Mouse (Mus musculus) olfactory bulb, adult 2 months (tissue): ENCODE data around the gene Thada. TPM values are rescaled to one million over a fixed set of nuclear protein-coding genes. Genes with fewer than 3 reads are reported as not detected.
A peak's percentile ranks its signal among the peaks of the same experiment; 100 is the strongest.

Experiments
- H3K27ac ChIP-seq: fragments of 200-500 bp; 2 replicates; pipeline ENCODE4 v1.5.1; 2012; ENCODE audit warnings: low read depth, low read length; ENCODE audit not compliant: insufficient read depth
- H3K4me1 ChIP-seq: fragments of 200-500 bp; 2 replicates; pipeline ENCODE4 v1.6.1; 2012; ENCODE audit warnings: low read length; ENCODE audit not compliant: control insufficient read depth, insufficient read depth
- H3K4me3 ChIP-seq: fragments of 200-500 bp; 2 replicates; pipeline ENCODE4 v1.5.1; 2012; ENCODE audit warnings: mild to moderate bottlenecking, low read depth, low read length, moderate library complexity; ENCODE audit not compliant: insufficient read depth
- CTCF ChIP-seq: fragments of 200-500 bp; IDR thresholded peaks from 2 replicates; pipeline ENCODE4 v1.5.1; 2012; ENCODE audit warnings: low read depth, mild to moderate bottlenecking, low read length, moderate library complexity; ENCODE audit not compliant: insufficient read depth
- POLR2A ChIP-seq: fragments of 200-500 bp; IDR thresholded peaks from 2 replicates; pipeline ENCODE4 v1.6.1; 2012; ENCODE audit warnings: mild to moderate bottlenecking, low read depth, low read length, moderate library complexity; ENCODE audit not compliant: insufficient read depth
- WGBS: fragments of 180-500 bp; shearing (Covaris S2); methylation state at CpG from one replicate; pipeline ENCODE4 v1.1.7; 2018; 5-methylcytosine and 5-hydroxymethylcytosine counted together
- polyA plus RNA-seq: library from polyadenylated mRNA; stranded (reverse); fragments of >200 nt; gene quantifications from 2 replicates; pipeline ENCODE4 v1.2.4, GENCODE M21; 2012; ENCODE audit warnings: low replicate concordance; ENCODE audit not compliant: missing spikeins, insufficient read depth, insufficient read length

Thada gene
- polyA plus RNA-seq, 1 experiment: not detected

GRCm38 (mm10) chr17:84368213-84369014, 97.6 kb downstream of the Thada start:
- no peak for TF ChIP-seq POLR2A
- WGBS: 83% methylated on average over 11 of the region's 11 CpGs
- peaks cover 9% of the 10 kb centered on the region for H3K4me1 ChIP-seq
- no peak overlapping the region for H3K4me3 ChIP-seq
- H3K27ac ChIP-seq: no peak overlapping the region

- no peak overlapping the region for H3K27ac ChIP-seq
- WGBS: 61% methylated on average over 3 of the region's 3 CpGs
- peaks cover 9% of the 10 kb centered on the region for H3K4me1 ChIP-seq
- no peak overlapping the region for H3K4me3 ChIP-seq
- TF ChIP-seq CTCF: no peak
- no peak for TF ChIP-seq POLR2A
Measured at GRCm38 (mm10) chr17:84367663-84368062, 98.3 kb downstream of the Thada start.

- 27% methylated on average over 6 of the region's 6 CpGs for WGBS
- TF ChIP-seq POLR2A: no peak
- no peak for TF ChIP-seq CTCF
- peaks cover 7% of the 10 kb centered on the region for H3K4me1 ChIP-seq
- H3K4me3 ChIP-seq: no peak overlapping the region
- peak overlapping the region; percentile 55; the same call in 1 of the 2 replicates for H3K27ac ChIP-seq
Measured at GRCm38 (mm10) chr17:84365791-84366301, 100.2 kb downstream of the Thada start.

GRCm38 (mm10) chr17:84365006-84365716, 100.8 kb downstream of the Thada start:
- Histone ChIP-seq H3K4me1 (peaks cover 7% of the 10 kb centered on the region), H3K27ac (peak overlapping the region; percentile 55; the same call in 1 of the 2 replicates), H3K4me3 (no peak overlapping the region)
- no peak for TF ChIP-seq POLR2A
- TF ChIP-seq CTCF: no peak
- 57% methylated on average over 9 of the region's 9 CpGs for WGBS

- Histone ChIP-seq H3K4me1 (peaks cover 7% of the 10 kb centered on the region), H3K4me3 (no peak overlapping the region), H3K27ac (no peak overlapping the region)
- TF ChIP-seq CTCF (no peak), POLR2A (no peak)
- WGBS: 69% methylated on average over 2 of the region's 2 CpGs
Measured at GRCm38 (mm10) chr17:84363444-84363843, 102.6 kb downstream of the Thada start.

GRCm38 (mm10) chr17:84362581-84363286, 103.3 kb downstream of the Thada start:
- 79% methylated on average over 13 of the region's 13 CpGs for WGBS
- peaks cover 7% of the 10 kb centered on the region for H3K4me1 ChIP-seq
- H3K4me3 ChIP-seq: no peak overlapping the region
- no peak for TF ChIP-seq POLR2A
- no peak for TF ChIP-seq CTCF
- no peak overlapping the region for H3K27ac ChIP-seq

- no peak overlapping the region for H3K4me3 ChIP-seq
- no peak overlapping the region for H3K27ac ChIP-seq
- peaks cover 9% of the 10 kb centered on the region for H3K4me1 ChIP-seq
- TF ChIP-seq CTCF: no peak
- TF ChIP-seq POLR2A: no peak
- 82% methylated on average over 1 of the region's 1 CpGs for WGBS
Measured at GRCm38 (mm10) chr17:84361006-84361405, 105.0 kb downstream of the Thada start.

- no peak overlapping the region for H3K4me3 ChIP-seq
- TF ChIP-seq CTCF: no peak
- no peak for TF ChIP-seq POLR2A
- H3K27ac ChIP-seq: no peak overlapping the region
- 0 out of 2 replicates have a peak, but pooled peaks cover 2% of the 10 kb centered on the region for H3K4me1 ChIP-seq
- 91% methylated on average over 7 of the region's 7 CpGs for WGBS
Measured at GRCm38 (mm10) chr17:84359810-84360209, 106.2 kb downstream of the Thada start.
